Mouse (Mus musculus) stomach, embryonic 15.5 days (tissue): ENCODE measurements at regions not wholly inside any gene's neighbourhood (a gene's known extent, or its start where the extent isn't known, plus 50 kb on each side); places are given as distances from the start of the nearest gene placed in this dataset.

Experiments
- ATAC-seq: fragments of 200-750 bp; cut with Nextera tagmentation; 2 replicates; pipeline ENCODE4 v1.8.0; 2017; ENCODE audit warnings: low read depth, moderate number of reproducible peaks, moderate TSS enrichment; ENCODE audit not compliant: insufficient read depth, low FRiP score
- H3K27ac ChIP-seq: fragments of 300-500 bp; sonication (generic); 2 replicates; pipeline ENCODE4 v1.5.1; 2015; ENCODE audit warnings: mild to moderate bottlenecking, inconsistent platforms
- H3K27me3 ChIP-seq: fragments of 300-500 bp; sonication (generic); replicated peaks from 2 replicates; pipeline ENCODE4 v1.6.1; 2015; ENCODE audit warnings: inconsistent platforms
- H3K36me3 ChIP-seq: fragments of 300-500 bp; sonication (generic); 2 replicates; pipeline ENCODE4 v1.6.1; 2015; ENCODE audit warnings: inconsistent platforms
- H3K4me1 ChIP-seq: fragments of 300-500 bp; sonication (generic); 2 replicates; pipeline ENCODE4 v1.6.1; 2015; ENCODE audit warnings: inconsistent platforms
- H3K4me2 ChIP-seq: fragments of 300-500 bp; sonication (generic); 2 replicates; pipeline ENCODE4 v1.6.1; 2015; ENCODE audit warnings: mild to moderate bottlenecking, inconsistent platforms
- H3K4me3 ChIP-seq: fragments of 300-500 bp; sonication (generic); replicated peaks from 2 replicates; pipeline ENCODE4 v1.5.1; 2015; ENCODE audit warnings: inconsistent platforms
- H3K9ac ChIP-seq: fragments of 300-500 bp; sonication (generic); 2 replicates; pipeline ENCODE4 v1.6.1; 2015; ENCODE audit warnings: inconsistent platforms
- H3K9me3 ChIP-seq: fragments of 300-500 bp; sonication (generic); 2 replicates; pipeline ENCODE4 v1.6.1; 2016; ENCODE audit warnings: inconsistent platforms
- WGBS: fragments of 180-500 bp; shearing (Covaris S2); methylation state at CpG from one replicate; pipeline ENCODE4 v1.1.7; 2015; 5-methylcytosine and 5-hydroxymethylcytosine counted together

DNA sequence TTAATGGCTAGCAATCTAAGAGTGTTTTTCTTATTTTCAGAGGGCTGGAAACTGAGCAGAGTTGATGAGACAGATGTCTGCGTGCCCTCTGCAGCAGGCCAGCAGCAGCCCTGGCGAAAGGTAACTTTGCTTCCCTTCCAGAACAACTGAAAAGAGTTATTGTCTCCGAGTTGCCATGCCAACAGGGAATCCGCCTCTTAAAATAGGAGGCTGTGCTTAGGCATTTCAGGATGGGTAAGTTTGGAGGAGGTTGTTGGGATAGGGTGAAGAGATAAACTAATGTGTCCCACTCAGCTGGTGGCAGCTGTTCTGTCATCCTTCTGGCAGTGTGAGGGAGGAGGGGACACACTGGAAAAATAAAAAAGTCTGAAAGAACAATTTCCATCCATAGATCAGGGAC, 100.6 kb upstream of the Sertad2 start:
- Histone ChIP-seq H3K27me3 (no peaks in the 10 kb centered on the region), H3K4me1 (peaks cover 2% of the 10 kb centered on the region; the same call in 1 of the 2 replicates), H3K36me3 (no peaks in the 10 kb centered on the region), H3K9ac (no peak overlapping the region), H3K27ac (no peak overlapping the region), H3K4me3 (no peak overlapping the region), H3K9me3 (no peaks in the 10 kb centered on the region), H3K4me2 (no peak overlapping the region)
- no peak for ATAC-seq
- 41% methylated on average over 4 of the region's 4 CpGs for WGBS

DNA sequence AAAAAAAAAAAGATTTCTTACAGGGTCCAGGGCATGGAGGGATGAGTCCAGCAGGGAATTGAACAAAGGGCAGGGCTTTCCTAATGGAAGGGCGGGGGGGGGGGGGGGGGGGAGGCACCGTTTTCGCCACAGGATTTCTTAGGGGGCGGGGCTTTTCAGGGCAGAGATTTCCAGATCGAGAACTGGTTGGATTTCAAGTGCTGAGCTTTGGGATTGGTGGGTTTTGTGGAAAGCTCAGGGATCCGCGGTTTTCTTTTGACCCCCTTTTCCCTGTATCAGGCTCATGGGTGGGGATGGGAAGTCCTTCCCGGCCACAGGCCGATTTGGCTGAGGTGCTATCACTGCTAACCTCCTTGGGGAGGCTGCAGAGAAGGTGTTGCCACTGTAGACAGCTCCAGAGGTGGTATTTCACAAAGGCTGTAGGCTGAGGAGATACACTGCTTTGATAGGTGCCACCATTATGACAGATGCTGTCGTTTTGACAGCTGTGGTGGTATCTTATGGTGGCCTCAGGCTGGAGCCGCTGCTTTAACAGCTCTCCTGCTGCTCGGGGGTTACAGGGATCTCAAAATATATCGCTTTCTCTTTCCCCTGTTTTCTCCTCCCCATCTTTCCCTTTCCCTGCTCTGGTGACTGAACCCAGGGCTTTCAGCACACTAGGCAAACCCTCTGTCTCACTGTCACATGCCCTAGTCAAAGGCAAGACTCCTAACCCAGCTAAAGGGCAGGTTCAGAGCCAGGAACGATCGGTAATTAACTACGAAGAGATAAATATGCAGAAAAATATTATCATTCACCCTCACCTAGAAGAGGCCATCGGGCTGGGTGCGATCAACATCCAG, 97.8 kb upstream of the Sertad2 start:
- ATAC-seq = no peak
- Histone ChIP-seq H3K27ac (no peak overlapping the region), H3K9me3 (no peaks in the 10 kb centered on the region), H3K4me3 (peak overlapping the region; percentile 31), H3K4me1 (peaks cover 2% of the 10 kb centered on the region; the same call in 1 of the 2 replicates), H3K4me2 (peak overlapping the region; percentile 66), H3K9ac (no peak overlapping the region), H3K36me3 (no peaks in the 10 kb centered on the region), H3K27me3 (no peaks in the 10 kb centered on the region)
- 10% methylated on average over 18 of the region's 18 CpGs for WGBS

DNA sequence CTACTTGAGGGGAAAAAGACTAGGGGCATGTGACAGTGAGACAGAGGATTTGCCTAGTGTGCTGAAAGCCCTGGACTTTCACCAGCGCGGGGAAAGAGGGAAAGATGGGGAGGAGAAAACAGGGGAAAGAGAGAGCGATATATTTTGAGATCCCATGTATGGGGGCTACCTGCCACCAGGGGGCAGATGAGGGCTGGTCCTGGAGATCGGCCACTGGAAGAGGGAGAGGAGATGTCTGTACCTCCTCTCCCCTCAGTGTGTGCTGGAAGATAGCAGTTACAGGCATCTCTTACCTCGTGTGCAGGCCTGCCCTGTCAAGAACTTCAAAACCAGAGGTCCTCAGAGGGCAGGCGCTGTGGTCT, 97.2 kb upstream of the Sertad2 start:
- Histone ChIP-seq H3K27ac (no peak overlapping the region), H3K4me1 (peaks cover 2% of the 10 kb centered on the region; the same call in 1 of the 2 replicates), H3K36me3 (no peaks in the 10 kb centered on the region), H3K27me3 (no peaks in the 10 kb centered on the region), H3K9me3 (no peaks in the 10 kb centered on the region), H3K9ac (no peak overlapping the region), H3K4me3 (peak overlapping the region; percentile 31), H3K4me2 (peak overlapping the region; percentile 66)
- ATAC-seq = peak; percentile 67; the same call in 1 of the 2 replicates
- 2% methylated on average over 6 of the region's 6 CpGs for WGBS

DNA sequence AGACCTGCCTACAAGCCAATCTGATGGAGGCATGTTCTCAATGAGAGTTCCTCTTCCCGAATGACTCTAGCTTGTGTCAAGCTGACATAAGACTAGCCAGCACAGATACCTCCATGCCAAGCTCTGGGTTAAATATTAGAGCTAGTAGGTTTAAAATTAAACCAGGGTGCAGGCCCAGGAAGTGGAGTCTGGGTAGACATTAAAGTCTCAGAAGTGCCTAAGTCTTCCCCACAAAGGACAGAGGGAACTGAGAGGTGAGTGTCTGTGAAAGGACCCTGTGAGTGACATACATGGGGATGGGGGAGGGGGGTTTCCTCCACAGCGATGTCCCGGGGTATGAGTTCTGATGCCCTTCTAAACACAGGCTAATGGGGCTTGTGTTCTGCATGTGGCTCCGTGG, 90.2 kb upstream of the Sertad2 start:
- 64% methylated on average over 4 of the region's 4 CpGs for WGBS
- Histone ChIP-seq H3K4me3 (no peak overlapping the region), H3K4me1 (peaks cover 12% of the 10 kb centered on the region; the same call in 1 of the 2 replicates), H3K9ac (no peak overlapping the region), H3K27ac (no peak overlapping the region), H3K9me3 (no peaks in the 10 kb centered on the region), H3K27me3 (0 out of 2 replicates have a peak, but pooled peaks cover 4% of the 10 kb centered on the region), H3K4me2 (no peak overlapping the region), H3K36me3 (no peaks in the 10 kb centered on the region)
- no peak for ATAC-seq

DNA sequence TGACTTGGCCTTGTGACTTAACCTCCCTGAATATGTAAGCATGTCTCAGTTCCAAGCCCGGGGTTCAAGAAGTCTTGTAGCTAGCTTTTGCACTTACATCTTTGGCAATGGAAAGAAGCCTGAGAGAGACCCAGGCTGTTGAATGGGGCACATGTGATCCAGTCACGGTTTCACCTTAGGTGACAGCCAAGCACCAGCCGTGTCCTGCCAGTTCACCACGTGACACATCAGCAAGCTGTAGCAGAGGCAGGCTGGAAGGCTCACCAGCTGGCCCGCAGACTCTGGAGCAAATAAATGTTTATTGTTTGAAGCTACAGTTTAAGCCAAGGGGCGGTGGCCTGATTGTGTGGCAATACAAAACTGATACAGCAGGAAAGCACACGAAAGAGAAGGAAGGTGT, 89.3 kb upstream of the Sertad2 start:
- Histone ChIP-seq H3K9me3 (no peaks in the 10 kb centered on the region), H3K27me3 (0 out of 2 replicates have a peak, but pooled peaks cover 4% of the 10 kb centered on the region), H3K9ac (no peak overlapping the region), H3K4me2 (no peak overlapping the region), H3K27ac (no peak overlapping the region), H3K36me3 (no peaks in the 10 kb centered on the region), H3K4me3 (no peak overlapping the region), H3K4me1 (peaks cover 12% of the 10 kb centered on the region; the same call in 1 of the 2 replicates)
- 65% methylated on average over 7 of the region's 7 CpGs for WGBS
- ATAC-seq = no peak

DNA sequence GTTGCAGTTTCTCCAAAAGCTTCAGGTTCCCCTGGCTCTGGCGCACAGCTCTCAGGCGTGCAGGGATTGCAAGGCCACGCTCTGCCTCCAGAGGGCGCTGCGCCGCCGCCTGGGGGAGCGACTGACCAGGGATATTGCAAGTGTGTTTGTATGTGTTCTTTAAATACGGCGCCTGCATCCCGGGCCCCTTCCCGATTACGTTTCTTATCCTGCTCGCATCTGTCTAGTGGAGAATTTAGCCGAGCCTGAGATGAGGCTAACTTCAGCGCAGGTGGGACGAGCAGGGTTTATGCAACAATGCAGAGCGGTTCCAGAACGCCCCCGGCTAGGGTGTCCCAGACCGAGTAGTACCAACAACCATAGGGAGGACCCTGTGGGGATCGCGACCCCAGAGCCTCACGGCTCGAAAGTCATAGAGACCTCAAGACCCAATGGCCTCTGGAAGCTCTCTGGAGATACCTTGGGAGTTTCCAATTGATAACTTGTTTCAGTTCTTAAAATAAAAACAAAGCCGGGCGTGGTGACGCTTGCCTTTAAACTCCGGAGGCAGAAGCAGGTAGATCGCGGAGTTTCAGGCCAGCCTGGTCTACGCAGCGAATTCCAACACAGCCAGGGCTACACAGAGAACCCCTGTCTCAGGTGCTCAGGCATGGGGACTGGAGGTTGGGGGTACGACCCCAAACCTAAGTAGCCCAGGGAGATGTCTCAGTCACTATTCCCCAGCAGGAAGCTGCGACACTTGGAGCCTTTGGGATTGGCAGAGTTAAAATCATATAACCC, 87.8 kb upstream of the Sertad2 start:
- Histone ChIP-seq H3K36me3 (no peaks in the 10 kb centered on the region), H3K4me3 (peak overlapping the region; percentile 54), H3K4me2 (peak overlapping the region; percentile 98), H3K9ac (peak overlapping the region; percentile 23; the same call in 1 of the 2 replicates), H3K27ac (no peak overlapping the region), H3K9me3 (no peaks in the 10 kb centered on the region), H3K4me1 (peaks cover 13% of the 10 kb centered on the region; the same call in 1 of the 2 replicates), H3K27me3 (0 out of 2 replicates have a peak, but pooled peaks cover 4% of the 10 kb centered on the region)
- under 1% methylated on average over 35 of the region's 35 CpGs for WGBS
- ATAC-seq = peak; percentile 83

DNA sequence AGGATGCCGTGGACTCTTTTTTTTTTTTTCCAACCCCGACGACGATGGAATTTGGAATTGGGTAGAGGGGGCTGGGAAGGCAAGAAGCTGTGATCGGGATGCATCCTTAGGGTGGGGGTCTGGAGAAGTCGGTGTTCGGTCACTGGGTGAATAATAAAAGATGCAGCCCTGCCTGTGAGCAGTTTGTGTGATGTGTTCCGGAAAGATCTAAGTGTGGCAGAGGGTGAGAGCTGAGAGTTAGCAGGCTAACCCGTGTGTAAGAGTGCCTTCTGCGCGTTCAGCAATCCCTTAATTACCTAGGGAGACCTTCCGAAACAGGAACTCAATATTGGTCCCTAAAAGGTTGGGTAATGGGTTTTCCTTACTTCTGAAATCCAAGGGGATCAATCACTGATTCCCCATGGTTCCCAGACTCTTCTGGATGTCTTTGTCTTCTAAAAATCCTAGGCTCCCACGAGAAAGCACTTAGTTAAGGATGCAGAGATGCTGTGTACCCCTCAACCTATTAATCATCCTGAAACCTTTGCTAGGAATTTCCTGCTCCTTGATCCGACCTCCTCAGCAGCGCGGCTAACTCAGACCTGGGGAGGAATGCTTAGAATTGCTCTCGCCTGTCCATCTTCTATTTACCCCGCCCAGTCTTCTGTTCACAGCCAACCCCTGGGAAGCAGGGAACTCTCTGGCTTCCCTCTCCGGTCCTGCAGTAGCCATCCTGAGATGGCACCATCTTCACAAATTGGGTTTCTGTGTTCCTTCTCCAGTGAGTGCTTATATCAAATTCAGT, 87.0 kb upstream of the Sertad2 start:
- Histone ChIP-seq H3K4me2 (peak overlapping the region; percentile 98), H3K4me3 (peak overlapping the region; percentile 54), H3K9me3 (no peaks in the 10 kb centered on the region), H3K9ac (peak overlapping the region; percentile 23; the same call in 1 of the 2 replicates), H3K36me3 (no peaks in the 10 kb centered on the region), H3K4me1 (peaks cover 21% of the 10 kb centered on the region; the same call in 1 of the 2 replicates), H3K27ac (no peak overlapping the region), H3K27me3 (0 out of 2 replicates have a peak, but pooled peaks cover 4% of the 10 kb centered on the region)
- no peak for ATAC-seq
- 4% methylated on average over 19 of the region's 19 CpGs for WGBS

DNA sequence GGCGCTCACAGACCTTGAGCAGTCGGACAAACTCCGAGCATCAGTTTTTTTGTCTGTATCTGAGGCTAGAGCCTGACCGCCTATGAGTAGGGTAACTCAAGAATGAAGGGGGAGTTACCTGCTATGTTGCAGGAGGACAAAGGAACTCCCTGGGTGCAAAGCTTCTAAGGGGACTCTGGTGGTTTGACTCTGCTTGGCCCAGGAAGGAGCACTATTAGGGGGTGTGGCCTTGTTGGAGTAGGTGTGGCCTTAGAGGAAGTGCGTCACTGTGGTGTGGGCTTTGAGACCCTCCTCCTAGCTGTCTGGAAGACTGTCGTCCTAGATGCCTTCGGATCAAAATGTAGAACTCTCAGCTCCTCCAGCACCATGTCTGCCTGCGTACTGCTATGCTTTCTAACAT, 83.9 kb upstream of the Sertad2 start:
- no peak for ATAC-seq
- no peak overlapping the region for H3K4me2 ChIP-seq
- no peaks in the 10 kb centered on the region for H3K9me3 ChIP-seq
- H3K4me1 ChIP-seq = peaks cover 22% of the 10 kb centered on the region; the same call in 1 of the 2 replicates
- H3K27me3 ChIP-seq = 0 out of 2 replicates have a peak, but pooled peaks cover 4% of the 10 kb centered on the region
- no peaks in the 10 kb centered on the region for H3K36me3 ChIP-seq
- no peak overlapping the region for H3K9ac ChIP-seq
- WGBS = 95% methylated on average over 8 of the region's 8 CpGs
- H3K27ac ChIP-seq = no peak overlapping the region
- H3K4me3 ChIP-seq = no peak overlapping the region

DNA sequence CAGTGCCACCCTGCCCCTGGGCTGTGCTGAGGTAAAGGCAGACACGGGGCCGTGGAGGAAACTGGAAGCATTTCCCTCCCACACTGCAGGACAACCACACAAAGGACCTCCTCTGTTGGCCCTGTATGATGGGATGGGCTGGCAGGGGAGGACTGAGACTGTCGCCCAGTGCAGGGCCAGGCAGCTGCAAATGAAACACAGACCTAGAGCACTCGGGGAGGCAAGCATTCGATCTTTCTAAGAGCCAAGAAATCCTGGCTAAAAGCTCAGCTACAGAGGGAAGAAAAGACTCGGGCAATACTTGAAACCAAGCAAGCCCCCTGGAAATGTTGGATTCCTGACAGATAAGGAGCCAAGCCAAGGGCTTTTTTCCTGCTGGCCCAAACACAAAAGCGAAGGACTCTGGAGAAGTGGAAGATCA, 82.5 kb upstream of the Sertad2 start:
- 41% methylated on average over 7 of the region's 7 CpGs for WGBS
- Histone ChIP-seq H3K9me3 (no peaks in the 10 kb centered on the region), H3K9ac (no peak overlapping the region), H3K4me3 (no peak overlapping the region), H3K27me3 (0 out of 2 replicates have a peak, but pooled peaks cover 4% of the 10 kb centered on the region), H3K4me2 (0 out of 2 replicates have a peak overlapping the region, but pooled peaks have one; percentile 2), H3K36me3 (no peaks in the 10 kb centered on the region), H3K27ac (peak overlapping the region; percentile 6), H3K4me1 (peaks cover 18% of the 10 kb centered on the region; the same call in 1 of the 2 replicates)
- ATAC-seq = no peak

DNA sequence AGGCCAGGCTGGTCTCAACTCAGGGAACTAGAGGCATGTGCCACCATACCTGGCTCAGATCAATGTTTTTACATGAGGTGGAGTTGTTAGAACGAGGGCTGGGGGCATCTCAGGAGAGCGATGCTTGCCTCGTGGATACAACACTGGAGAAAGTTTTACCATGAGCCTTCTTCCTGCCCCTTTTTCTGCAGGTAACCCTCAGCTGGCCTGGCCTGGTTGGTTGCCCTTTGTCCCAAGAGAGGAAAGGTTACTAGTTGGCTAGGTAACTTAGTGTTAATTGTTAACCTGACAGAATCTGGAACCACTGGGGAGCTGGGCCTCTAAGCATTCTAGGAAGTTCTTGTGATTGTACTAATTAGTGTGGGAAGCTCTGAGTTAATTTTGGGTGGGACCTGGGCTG, 81.0 kb upstream of the Sertad2 start:
- Histone ChIP-seq H3K4me2 (no peak overlapping the region), H3K36me3 (no peaks in the 10 kb centered on the region), H3K27ac (no peak overlapping the region), H3K27me3 (no peaks in the 10 kb centered on the region), H3K9ac (no peak overlapping the region), H3K9me3 (no peaks in the 10 kb centered on the region), H3K4me1 (peaks cover 9% of the 10 kb centered on the region; the same call in 1 of the 2 replicates), H3K4me3 (no peak overlapping the region)
- 63% methylated on average over 3 of the region's 3 CpGs for WGBS
- no peak for ATAC-seq

DNA sequence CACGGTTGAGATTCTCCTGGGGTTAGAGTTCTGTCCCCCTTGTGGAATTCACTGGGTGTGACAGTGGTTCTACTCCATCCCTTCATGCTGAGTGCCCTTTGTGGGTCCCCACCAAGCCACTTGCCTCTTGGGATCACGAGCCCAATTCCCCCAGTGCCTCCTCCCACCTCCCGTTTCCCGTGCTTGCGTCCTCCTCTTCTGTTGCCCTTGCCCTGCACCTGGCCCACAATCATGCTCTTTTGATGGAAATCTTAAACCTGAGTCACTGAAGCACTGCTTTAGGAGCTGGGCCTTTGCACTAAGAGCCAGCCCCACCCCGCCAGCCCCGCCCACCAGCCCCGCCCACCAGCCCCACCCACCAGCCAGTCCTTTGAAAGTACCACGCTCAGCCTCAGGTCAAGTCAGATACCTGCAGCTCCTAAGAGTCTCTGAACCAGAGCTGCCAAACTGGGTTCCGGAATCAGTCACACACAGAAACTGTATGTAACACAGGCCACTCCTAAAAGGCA, 79.8 kb upstream of the Sertad2 start:
- 28% methylated on average over 10 of the region's 10 CpGs for WGBS
- no peaks in the 10 kb centered on the region for H3K9me3 ChIP-seq
- peak; percentile 55 for ATAC-seq
- H3K4me1 ChIP-seq = peaks cover 9% of the 10 kb centered on the region; the same call in 1 of the 2 replicates
- 0 out of 2 replicates have a peak overlapping the region, but pooled peaks have one; percentile 48 for H3K27ac ChIP-seq
- H3K36me3 ChIP-seq = no peaks in the 10 kb centered on the region
- H3K4me3 ChIP-seq = no peak overlapping the region
- no peak overlapping the region for H3K9ac ChIP-seq
- H3K4me2 ChIP-seq = no peak overlapping the region
- no peaks in the 10 kb centered on the region for H3K27me3 ChIP-seq
